Mouse (Mus musculus) erythroblast, embryonic 14.5 days (primary cell): ENCODE results near the gene Usp9x.

Experiments
- GATA1 ChIP-seq: IDR thresholded peaks from 2 replicates; pipeline ENCODE4 v1.6.1; 2012; ENCODE audit warnings: low read length, inconsistent platforms, mixed read lengths
- TAL1 ChIP-seq: IDR thresholded peaks from 3 replicates; pipeline ENCODE4 v1.6.1; 2012; ENCODE audit warnings: low read length, inconsistent platforms, mixed read lengths

DNA sequence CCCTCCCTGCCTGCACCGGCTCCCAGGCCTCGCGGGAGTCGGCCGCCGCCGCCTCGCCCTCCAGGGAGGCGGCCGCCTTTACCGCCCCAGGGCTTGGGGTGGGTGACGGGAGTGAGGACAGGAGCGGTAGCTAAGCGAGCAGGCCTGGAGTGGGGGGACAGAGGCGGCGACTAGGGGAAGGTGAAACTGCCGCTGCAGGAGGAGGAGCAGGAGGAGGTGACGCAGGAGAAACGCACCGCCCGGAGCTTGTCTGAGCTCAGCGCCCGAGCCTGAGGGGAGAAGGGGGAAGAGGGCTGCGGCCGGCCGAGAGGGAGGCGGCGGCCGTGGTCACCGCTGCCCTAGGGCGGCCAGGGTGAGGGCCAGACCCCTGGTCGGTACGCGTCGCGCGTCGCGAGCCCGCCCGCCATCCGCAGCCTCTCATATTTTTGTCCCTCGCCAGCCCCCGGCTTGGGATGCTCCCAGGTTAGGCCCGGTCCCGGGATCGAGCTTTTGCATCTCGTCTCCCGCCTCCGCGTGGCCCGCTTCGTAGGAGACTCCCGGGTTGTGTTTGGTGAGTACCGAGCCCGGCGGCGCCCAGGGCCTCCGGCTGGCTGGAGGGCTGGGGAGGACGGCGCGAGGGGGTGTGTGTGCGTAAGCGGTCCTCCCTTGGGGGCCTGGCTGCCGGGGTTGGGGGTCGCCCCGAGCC lies 620 bp downstream of the Usp9x start:
- no peak for TF ChIP-seq TAL1
- TF ChIP-seq GATA1: no peak
